Mouse (Mus musculus) monocyte, adult 2 months (primary cell): Measurements from ENCODE around the gene Tmem215.

Experiments
- DNase-seq, 2 experiments: peaks; one replicate each; pipeline ENCODE4 v3.0.0; 2022; ENCODE audit warnings: low spot score in 2 of 2, low read depth in 1 of 2

Tmem215 gene

DNA sequence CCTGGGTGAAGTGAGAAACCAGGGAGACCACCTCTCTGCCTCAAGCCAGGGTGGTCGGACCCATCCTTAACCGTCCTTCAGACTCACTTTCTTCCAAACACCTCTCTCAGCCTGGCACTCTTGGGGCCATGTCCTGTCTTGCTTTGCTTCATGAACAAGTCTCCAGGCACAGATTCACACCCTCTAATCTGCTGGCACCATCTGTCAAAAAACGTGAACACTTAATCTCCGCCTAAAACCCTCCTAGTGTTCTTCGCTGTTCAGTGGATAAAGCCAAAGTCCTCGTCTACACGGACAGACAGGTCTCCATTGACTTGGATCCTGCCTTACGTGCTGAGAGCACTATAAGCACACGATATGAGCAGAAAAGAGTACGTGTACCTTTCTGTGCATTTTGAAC is at the start of gene Tmem215:
TSS of gene Tmem215 (plus strand) at position 301 of the 400 bp plus-strand sequence.
- DNase-seq = no peak

DNA sequence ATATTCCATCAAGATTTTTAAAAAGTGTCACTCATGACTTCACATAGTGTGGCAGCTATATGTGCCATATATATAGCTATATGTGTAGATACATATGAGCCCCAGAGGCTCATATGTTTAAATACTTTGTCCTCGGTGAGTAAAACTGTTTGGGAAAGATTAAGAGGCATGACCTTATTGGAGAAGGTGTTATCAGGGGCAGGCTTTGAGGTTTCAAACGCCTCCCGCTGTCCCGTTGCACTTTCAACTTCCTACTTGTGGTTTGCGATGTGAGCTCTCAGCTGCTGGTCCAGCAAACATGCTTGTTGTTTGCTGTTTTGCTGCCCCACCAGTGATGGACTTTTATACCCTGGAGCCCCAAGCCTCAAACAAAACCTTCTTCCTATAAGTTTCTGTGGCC is 40.1 kb upstream of the Tmem215 start:
- DNase-seq = no peak

DNA sequence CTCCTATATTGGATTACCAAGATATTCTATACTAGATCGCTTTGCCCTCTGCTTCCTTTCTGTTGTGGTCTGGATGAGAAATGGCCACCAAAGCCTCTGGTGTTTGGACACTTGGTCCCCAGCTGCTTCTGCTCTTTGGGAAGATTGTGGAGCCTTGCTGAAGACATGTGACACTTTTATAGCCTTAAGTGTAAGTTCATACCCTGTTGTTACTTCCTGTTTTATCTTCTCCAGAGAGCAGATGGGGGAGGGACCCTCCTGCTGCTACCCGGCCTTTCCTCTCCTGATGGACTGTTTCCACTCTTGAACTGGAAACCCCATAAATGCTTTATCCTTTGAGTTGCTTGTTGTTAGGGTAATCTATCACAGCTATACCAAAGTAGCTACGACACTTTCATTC is 38.6 kb upstream of the Tmem215 start:
- DNase-seq = no peak

DNA sequence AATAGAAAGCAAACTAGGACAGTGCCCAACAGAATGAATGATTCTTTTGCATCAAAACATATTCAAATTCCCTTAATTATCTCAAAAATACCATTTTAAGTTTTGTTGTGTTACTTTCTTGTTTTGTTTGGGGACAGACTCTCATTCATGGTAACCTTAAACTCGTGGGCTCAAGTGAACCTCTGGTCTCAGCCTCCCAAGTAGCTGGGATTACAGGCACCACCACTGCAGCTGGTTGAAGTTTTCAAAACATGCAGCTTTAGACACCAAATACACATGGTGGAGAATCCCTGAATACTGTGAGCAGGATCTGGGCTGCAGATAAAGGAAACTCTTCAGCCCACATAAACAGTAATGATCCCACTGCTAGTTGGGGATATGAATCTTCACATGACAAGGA is 37.6 kb upstream of the Tmem215 start:
- no peak for DNase-seq

DNA sequence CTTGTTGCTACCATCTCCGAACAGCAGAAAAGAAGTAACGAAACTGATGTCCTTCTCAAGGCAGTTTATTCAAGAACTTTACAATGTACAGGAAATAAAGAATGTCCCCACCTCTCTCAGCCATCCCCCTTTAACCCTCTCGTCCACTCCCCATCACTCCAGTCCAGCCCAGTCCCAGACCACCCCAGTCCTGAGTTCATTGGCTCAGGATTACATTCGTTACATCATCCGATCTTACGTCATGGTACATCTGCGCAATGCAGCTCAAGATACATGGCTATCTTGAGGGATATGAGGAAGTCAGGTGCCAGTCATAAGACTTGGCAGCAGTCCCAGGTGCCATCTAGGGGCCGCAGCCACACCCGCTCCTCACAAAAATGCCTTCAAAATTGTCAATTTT is 28.4 kb upstream of the Tmem215 start:
- no peak for DNase-seq

DNA sequence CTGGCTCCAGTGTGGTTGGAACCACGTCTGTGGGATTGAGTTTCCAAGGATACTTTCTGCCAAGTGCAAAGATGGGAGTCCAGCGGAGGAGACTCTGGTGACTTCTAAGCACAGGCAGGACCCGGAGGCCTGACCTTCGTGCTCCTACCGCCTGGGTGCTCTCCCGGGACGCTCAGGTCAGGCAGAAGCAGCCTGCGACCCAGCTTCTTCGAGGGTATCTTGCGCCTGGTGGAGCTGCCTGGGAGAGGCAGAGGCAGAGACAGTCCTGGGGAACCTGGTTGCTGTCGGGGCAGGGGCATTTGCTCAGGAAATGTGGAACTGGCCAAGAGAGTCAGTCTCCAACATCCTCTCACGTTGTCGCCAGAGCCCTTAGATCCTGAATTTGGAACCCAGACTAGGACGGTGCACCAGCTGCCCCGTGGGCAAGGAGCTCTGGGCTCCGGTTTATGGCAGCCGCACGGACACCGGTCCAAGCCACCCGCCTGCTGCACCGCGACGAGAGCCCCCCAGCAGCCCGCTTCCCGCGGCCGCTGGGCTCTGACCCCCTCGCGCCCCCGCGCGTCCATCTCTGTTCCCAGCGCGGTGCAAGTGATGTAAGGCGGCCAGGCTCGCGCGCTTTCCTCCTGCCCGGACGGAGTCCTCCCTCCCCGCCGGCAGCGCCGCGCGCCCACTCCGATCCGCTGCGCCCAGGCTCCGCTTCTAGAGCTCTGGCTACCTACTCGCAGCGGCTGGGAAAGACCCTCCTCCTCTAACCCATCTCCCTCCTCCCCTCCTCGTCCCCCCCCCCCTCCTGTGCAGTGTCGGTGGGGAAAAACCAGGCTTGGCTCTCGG is 935 bp downstream of the Tmem215 start:
- DNase-seq = no peak

DNA sequence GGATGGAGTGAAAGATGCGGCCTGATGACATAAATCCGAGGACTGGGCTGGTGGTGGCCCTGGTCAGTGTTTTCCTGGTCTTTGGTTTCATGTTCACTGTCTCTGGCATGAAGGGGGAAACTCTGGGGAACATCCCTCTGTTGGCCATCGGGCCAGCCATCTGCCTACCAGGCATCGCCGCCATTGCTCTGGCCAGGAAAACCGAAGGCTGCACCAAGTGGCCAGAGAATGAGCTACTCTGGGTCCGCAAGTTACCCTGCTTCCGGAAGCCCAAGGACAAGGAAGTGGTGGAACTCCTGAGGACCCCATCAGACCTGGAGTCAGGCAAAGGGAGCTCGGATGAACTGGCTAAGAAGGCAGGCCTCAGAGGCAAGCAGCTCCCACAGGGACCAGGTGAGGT is 1.9 kb downstream of the Tmem215 start:
- DNase-seq = no peak

DNA sequence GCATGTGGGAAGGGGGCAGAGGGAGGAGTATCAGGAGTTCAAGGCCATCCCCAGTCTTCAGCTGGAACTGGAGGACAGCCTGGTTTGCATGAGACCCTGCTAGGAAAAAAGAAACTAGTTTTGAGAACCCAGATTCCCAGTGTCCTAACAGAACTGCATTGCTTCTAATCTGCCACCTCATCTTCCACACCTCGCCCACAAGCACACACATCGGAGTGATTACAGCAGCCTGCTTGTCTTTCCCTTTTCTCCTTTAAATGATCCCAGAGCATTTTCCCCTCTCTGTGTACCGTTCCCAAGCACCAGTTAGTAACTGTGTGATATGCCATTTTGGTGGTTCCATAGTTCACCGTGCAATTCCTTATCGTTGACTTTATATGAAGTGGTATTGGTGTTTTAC is 6.0 kb downstream of the Tmem215 start:
- DNase-seq = no peak

DNA sequence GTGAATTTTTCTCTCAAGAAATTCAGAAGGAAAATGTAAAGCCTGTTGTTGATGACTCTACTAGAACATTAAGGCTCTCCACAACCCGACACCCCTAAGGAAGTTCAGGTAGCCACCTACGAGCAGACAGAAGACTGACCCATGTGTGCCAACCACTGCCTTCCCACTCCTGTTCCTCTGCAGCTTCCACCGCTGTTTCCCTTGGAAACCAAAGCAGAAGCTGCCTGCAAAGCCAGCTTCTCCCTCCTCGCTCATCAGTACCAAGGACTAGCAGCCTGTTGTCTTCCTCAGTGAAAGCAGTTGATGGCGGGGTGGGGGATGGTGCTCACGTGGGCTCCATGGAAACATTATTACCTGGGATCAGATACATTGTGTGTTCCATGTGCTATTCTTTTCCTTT is 14.6 kb downstream of the Tmem215 start:
- no peak for DNase-seq

DNA sequence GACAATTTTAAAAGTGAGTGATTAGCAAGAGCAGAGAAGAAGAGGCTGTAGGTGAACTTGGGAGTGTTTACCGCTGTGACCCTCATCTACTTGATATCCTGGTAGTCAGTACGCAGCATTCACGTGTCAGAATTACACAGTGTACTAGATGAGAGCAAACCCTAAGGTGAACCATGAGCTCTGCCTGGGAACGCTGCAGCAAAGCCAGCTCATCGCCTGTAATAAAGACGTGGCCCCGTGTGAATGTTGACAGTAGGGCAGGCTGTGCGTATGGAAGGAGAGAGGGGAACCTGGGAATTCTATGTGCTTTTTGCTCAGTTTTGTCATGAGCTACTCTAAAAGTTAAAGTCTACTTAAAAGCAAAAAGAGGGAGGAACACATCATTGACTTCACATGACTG is 19.8 kb downstream of the Tmem215 start:
- DNase-seq = no peak

DNA sequence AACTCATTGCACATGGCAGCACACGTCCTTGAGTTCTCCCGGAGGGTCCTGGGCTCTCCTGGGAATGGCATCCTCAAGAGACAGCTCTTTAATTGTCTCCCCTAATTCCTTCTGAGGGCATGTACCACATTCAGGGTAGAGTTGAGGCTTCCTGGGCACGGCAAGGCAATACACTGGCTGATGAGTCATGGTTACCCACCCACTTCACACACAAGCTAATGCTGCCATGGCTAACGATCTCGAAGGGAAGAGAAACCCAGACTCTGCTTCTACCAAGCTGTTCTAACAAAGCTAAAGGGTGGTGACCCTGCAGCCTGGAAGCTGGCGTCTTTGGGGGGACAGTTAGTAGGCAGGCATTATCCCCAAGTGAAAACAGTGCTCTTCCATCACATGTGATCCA is 24.4 kb downstream of the Tmem215 start:
- no peak for DNase-seq

DNA sequence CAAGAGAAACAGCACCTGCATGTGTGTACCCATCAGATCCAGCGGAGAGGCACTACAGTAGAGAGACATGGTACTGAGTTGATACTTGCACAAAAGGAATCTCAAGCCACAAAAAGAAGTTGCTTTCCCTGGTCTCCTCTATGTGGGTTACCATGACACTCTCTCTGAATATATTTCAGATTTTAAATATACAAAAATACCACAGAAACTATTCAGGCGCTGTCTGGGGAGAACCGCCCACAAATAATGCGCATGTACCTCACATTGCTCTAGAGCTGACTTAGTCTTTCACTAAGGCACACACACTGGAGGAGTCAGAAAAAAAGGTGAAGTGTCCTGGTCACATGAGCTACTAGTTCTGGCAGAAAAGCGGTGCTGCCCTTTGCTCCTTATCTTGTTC is 24.8 kb downstream of the Tmem215 start:
- no peak for DNase-seq

DNA sequence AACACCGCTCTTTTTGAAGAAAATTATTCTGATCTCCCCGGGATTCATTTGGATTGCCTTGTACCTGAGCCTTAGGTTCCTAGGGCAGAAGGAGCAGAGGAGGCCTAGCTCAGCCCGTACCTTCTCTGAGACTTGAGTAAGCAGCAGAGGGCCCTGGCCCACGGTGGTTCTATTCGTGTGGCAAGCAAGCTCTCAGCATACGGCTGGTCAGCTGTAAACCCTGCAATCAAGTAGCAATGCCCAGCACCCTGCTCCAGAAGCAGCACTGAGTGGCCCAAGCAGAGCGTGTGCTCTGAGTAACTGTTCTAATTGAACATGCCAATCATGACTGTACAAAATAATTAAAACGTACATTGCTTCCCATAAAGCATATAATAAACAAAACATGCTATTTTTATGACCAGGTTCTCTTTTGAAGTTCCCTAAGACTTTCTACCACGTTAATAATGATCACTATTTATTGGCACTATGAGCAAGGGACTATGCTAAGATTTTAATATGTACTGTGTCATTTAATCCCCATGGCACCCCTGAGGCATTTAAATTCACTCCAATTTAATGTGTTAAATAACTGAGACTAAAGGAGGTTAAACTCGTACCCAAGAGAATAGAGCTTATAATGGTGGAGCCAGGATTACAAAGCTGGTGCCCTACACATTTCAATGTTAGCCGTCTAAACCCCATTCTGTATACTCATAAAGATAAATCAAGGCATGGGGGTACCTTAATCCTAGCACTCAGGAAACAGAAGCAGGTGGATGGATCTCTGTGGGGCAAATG is 28.0 kb downstream of the Tmem215 start:
- no peak for DNase-seq

DNA sequence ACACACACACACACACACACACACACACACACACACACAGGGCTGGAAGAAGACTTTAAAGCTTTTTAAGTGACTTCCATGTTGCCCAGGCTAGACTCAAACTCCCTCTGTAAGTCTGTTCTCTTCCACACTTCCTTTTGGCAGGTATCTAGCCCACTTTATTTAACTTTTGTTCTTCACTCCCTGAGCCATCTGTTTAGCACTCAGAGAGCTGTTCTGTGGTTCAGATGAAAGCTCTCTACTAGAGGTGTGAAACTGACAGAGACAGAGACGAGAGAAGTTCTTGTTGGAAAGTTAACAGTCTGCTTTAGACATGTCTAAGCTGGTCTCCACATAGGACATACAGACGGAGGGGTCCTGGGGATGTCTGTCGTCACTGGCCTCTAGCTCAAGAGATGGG is 30.5 kb downstream of the Tmem215 start:
- no peak for DNase-seq

DNA sequence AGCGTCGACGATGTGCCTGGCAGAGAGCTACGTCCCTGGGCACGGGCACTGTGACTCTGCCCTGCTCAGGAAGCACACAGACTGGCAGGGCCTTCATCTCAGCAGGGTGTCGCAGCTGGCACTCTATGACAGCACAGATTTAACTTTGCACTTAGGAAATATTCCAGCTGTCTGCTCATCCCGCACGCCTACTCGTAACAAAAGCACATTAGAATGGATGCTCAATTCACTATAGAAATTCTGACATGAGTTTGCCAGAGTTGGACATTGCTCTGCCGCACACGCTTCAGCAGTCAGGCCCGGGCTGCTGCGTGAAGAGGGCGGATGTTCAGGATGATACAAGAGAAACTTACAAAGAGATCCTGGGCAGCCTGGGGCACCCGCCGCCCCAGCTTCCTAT is 37.6 kb downstream of the Tmem215 start:
- DNase-seq = no peak

DNA sequence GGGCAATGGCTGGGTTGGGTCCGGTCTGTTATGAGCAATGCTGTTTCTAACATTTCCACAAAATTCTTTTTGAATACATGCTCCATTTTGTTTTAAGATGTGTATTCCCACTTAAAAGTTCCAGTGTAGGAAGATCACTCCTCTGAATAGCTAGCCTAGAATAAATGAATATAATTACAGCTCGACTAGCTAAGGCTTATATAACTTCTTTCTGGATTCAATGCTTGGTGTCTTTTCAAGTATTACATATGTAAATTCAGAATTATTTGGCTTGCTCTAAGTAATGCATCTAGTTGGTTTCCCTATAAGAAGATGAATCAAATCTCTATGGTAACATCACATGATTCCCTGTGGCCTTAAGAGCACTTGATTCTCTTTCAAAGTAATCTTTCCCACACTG is 41.3 kb downstream of the Tmem215 start:
- no peak for DNase-seq

DNA sequence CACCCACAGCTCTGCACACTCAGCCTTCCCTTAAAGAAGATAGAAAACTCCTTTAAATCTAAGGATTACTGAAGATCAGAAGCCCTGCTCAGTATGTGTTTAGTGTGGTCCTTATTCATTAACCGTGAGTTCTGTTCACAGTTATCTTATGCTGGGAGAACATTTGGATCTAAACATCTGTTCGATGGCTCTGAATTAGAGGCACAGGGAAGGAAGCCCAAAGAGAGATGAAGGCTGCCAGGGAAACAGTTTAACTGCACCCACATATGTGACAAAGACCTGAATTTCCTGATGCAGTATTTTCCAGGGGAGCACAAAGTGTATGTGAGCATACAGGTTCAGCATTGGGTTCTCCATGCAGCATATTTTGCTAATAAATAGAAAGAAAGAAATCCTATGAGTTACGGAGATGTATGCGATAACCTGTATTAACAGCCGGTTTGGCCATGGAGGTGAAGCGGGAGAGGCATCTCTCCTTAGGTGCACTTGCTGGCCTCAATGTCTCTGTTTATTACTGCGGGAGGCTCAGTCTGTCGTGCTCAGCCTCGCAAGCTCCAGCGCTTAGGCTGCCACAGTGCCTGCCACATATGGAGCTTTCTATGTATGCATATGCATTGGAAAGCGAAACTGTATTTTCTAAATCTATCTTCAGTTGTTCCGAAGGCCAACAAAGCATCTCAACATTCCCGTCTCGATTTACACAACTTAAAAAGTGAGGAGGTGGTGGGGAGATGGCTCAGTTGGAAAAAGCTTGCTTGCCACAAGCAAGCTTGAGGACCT is 46.8 kb downstream of the Tmem215 start:
- DNase-seq = no peak
